Mouse (Mus musculus) liver, embryonic 14.5 days (tissue): ENCODE measurements at regions not wholly inside any gene's neighbourhood (a gene's known extent, or its start where the extent isn't known, plus 50 kb on each side); places are given as distances from the start of the nearest gene placed in this dataset.

Experiments used
- CTCF ChIP-seq: IDR thresholded peaks from 2 replicates; pipeline ENCODE4 v1.5.1; 2016; ENCODE audit warnings: antibody characterized with exemption, low read depth, control low read depth
- EP300 ChIP-seq: IDR thresholded peaks from 2 replicates; pipeline ENCODE4 v1.6.1; 2016; ENCODE audit warnings: antibody characterized with exemption, low read depth

GRCm38 (mm10) chr2:179352676-179353075, 89.6 kb upstream of the Cdh4 start:
- no peak for TF ChIP-seq CTCF
- TF ChIP-seq EP300 = no peak
